In genomic region chr2:31541581-31541980, GRCm38 (mm10) we compare ENCODE assay signal across 19 mouse cellular contexts. TPM values are rescaled to one million over a fixed set of nuclear protein-coding genes. Genes with fewer than 3 reads are reported as not detected.
A peak's percentile ranks its signal among the peaks of the same experiment; 100 is the strongest.
DNase-seq lines count a peak whose midpoint lies in the region; ATAC-seq lines count a peak whose summit lies in the region.
"Had no signal": no experiment of that assay in that cellular context is flagged by ENCODE, and none has a peak within 500 bp of the region (broad histone marks: within the 10 kb centered on the region; RNA-seq: fewer than 3 reads in every experiment).

No protein-coding gene starts in this region.

- H3K4me3 ChIP-seq in intestine, embryonic 16.5 days (ENCODE audit: low read length) = no peak overlapping the region
- H3K4me3 ChIP-seq in intestine, embryonic 15.5 days (replicated peaks) = no peak overlapping the region
- no peak overlapping the region for H3K4me3 ChIP-seq in midbrain, embryonic 10.5 days
- no peak overlapping the region for H3K4me3 ChIP-seq in limb, embryonic 10.5 days
- H3K4me3 ChIP-seq in liver, embryonic 11.5 days (ENCODE audit: low read depth, low read length) = no peak overlapping the region
- H3K4me3 ChIP-seq: forebrain, embryonic 10.5 days; hindbrain, embryonic 10.5 days; limb, embryonic 13.5 days; stomach, embryonic 15.5 days had no signal

- 79% methylated on average over 5 of the region's 5 CpGs for WGBS in intestine, embryonic 16.5 days
- 82% methylated on average over 5 of the region's 5 CpGs for WGBS in intestine, embryonic 15.5 days
- 91% methylated on average over 5 of the region's 5 CpGs for WGBS in midbrain, embryonic 10.5 days
- WGBS in limb, embryonic 10.5 days = 94% methylated on average over 5 of the region's 5 CpGs
- 79% methylated on average over 5 of the region's 5 CpGs for WGBS in liver, embryonic 11.5 days

- ATAC-seq in intestine, embryonic 16.5 days = peak; percentile 59
- no peak; the same call in 1 of the 2 replicates for ATAC-seq in intestine, embryonic 15.5 days
- ATAC-seq in liver, embryonic 11.5 days (replicated peaks; ENCODE audit: low FRiP score) = no peak
- ATAC-seq: activated CD4-positive, CD25-positive, alpha-beta regulatory T cell, adult 4 months; inflammation-experienced regulatory T-cells, adult 6 months; midbrain, embryonic 16.5 days; Patski had no signal

- no peaks in the 10 kb centered on the region for H3K27me3 ChIP-seq in intestine, embryonic 16.5 days (replicated peaks; ENCODE audit: control insufficient read depth, insufficient read depth, low read length)
- H3K27me3 ChIP-seq in intestine, embryonic 15.5 days (replicated peaks) = no peaks in the 10 kb centered on the region
- peaks cover 33% of the 10 kb centered on the region for H3K27me3 ChIP-seq in midbrain, embryonic 10.5 days (ENCODE audit: low read depth, poor library complexity, severe bottlenecking)
- H3K27me3 ChIP-seq in limb, embryonic 10.5 days (ENCODE audit: low read depth, poor library complexity, severe bottlenecking) = 0 out of 2 replicates have a peak, but pooled peaks cover 3% of the 10 kb centered on the region
- no peaks in the 10 kb centered on the region for H3K27me3 ChIP-seq in liver, embryonic 11.5 days (replicated peaks; ENCODE audit: control insufficient read depth, insufficient read depth, low read length)

- H3K27ac ChIP-seq in intestine, embryonic 16.5 days (ENCODE audit: low read length) = no peak overlapping the region
- no peak overlapping the region for H3K27ac ChIP-seq in intestine, embryonic 15.5 days
- H3K27ac ChIP-seq in midbrain, embryonic 10.5 days (replicated peaks) = no peak overlapping the region
- no peak overlapping the region for H3K27ac ChIP-seq in limb, embryonic 10.5 days
- no peak overlapping the region for H3K27ac ChIP-seq in liver, embryonic 11.5 days (ENCODE audit: low read depth, low read length)
- H3K27ac ChIP-seq: forebrain, embryonic 10.5 days; hindbrain, embryonic 10.5 days; limb, embryonic 13.5 days; stomach, embryonic 15.5 days had no signal

- no peaks in the 10 kb centered on the region for H3K36me3 ChIP-seq in intestine, embryonic 16.5 days (ENCODE audit: control insufficient read depth, insufficient read depth, low read length)
- no peaks in the 10 kb centered on the region for H3K36me3 ChIP-seq in intestine, embryonic 15.5 days
- no peaks in the 10 kb centered on the region for H3K36me3 ChIP-seq in midbrain, embryonic 10.5 days
- no peaks in the 10 kb centered on the region for H3K36me3 ChIP-seq in limb, embryonic 10.5 days
- no peaks in the 10 kb centered on the region for H3K36me3 ChIP-seq in liver, embryonic 11.5 days (ENCODE audit: control insufficient read depth, insufficient read depth, low read length)
- H3K36me3 ChIP-seq: forebrain, embryonic 10.5 days; hindbrain, embryonic 10.5 days; limb, embryonic 13.5 days; stomach, embryonic 15.5 days had no signal

- H3K9me3 ChIP-seq in intestine, embryonic 16.5 days (ENCODE audit: control insufficient read depth, low read length) = no peaks in the 10 kb centered on the region
- no peaks in the 10 kb centered on the region for H3K9me3 ChIP-seq in intestine, embryonic 15.5 days
- no peaks in the 10 kb centered on the region for H3K9me3 ChIP-seq in midbrain, embryonic 10.5 days (replicated peaks)
- H3K9me3 ChIP-seq in limb, embryonic 10.5 days (replicated peaks) = no peaks in the 10 kb centered on the region
- no peaks in the 10 kb centered on the region for H3K9me3 ChIP-seq in liver, embryonic 11.5 days (ENCODE audit: control insufficient read depth, low read length)
- H3K9me3 ChIP-seq: forebrain, embryonic 10.5 days; hindbrain, embryonic 10.5 days; limb, embryonic 13.5 days; stomach, embryonic 15.5 days had no signal

- peak; percentile 54 for DNase-seq in NIH3T3 (ENCODE audit: low read depth)
- peak; percentile 32 to 76 for DNase-seq in kidney, postnatal 25 days
- peak; percentile 46 for DNase-seq in lung, postnatal 36 days
- DNase-seq in midbrain, embryonic 10.5 days (ENCODE audit: low spot score) = no peak
- no peak for DNase-seq in limb, embryonic 10.5 days (ENCODE audit: low spot score)
- DNase-seq in liver, embryonic 11.5 days (ENCODE audit: low spot score) = no peak
- DNase-seq: adrenal gland, postnatal 14 days; cerebellum, adult 18-20 months; thymus, postnatal 36 days had no signal

- H3K9ac ChIP-seq in intestine, embryonic 16.5 days (ENCODE audit: low read depth, low read length) = no peak overlapping the region
- H3K9ac ChIP-seq in intestine, embryonic 15.5 days = no peak overlapping the region
- H3K9ac ChIP-seq in liver, embryonic 11.5 days (ENCODE audit: low read depth, low read length) = no peak overlapping the region
- H3K9ac ChIP-seq: limb, embryonic 13.5 days; stomach, embryonic 15.5 days had no signal

- H3K4me1 ChIP-seq in intestine, embryonic 16.5 days (ENCODE audit: control insufficient read depth, insufficient read depth, low read length) = no peaks in the 10 kb centered on the region
- H3K4me1 ChIP-seq in intestine, embryonic 15.5 days (replicated peaks) = no peaks in the 10 kb centered on the region
- H3K4me1 ChIP-seq in midbrain, embryonic 10.5 days = peaks cover 20% of the 10 kb centered on the region
- H3K4me1 ChIP-seq in limb, embryonic 10.5 days = no peaks in the 10 kb centered on the region
- H3K4me1 ChIP-seq in liver, embryonic 11.5 days (replicated peaks; ENCODE audit: control insufficient read depth, insufficient read depth, low read length) = no peaks in the 10 kb centered on the region
- H3K4me1 ChIP-seq: stomach, embryonic 15.5 days had no signal

- H3K4me2 ChIP-seq in intestine, embryonic 16.5 days (ENCODE audit: low read depth, low read length) = no peak overlapping the region
- no peak overlapping the region for H3K4me2 ChIP-seq in intestine, embryonic 15.5 days (replicated peaks)
- no peak overlapping the region for H3K4me2 ChIP-seq in liver, embryonic 11.5 days
- H3K4me2 ChIP-seq: limb, embryonic 13.5 days; stomach, embryonic 15.5 days had no signal

RNA-seq across cellular contexts. Expression of gene Fubp3, which starts 30.9 kb away (rescaled TPM):
- polyA plus RNA-seq in intestine, embryonic 16.5 days (2015; fragmentation: Nextera tagmentation; extraction: Ambion mirVana) = 56.7 and 61.2 TPM in 2 replicates
- polyA plus RNA-seq in intestine, embryonic 15.5 days (2015; fragmentation: Nextera tagmentation; extraction: Ambion mirVana) = 66.0 and 81.8 TPM in 2 replicates
- polyA plus RNA-seq in midbrain, embryonic 10.5 days (2016; fragmentation: Nextera tagmentation; extraction: Ambion mirVana) = 86.8 and 95.7 TPM in 2 replicates
- polyA plus RNA-seq in limb, embryonic 10.5 days (2016; fragmentation: Nextera tagmentation; extraction: Ambion mirVana) = 84.1 and 92.1 TPM in 2 replicates
- 75.3 and 77.5 TPM in 2 replicates for polyA plus RNA-seq in liver, embryonic 11.5 days (2014; fragmentation: Nextera tagmentation; extraction: Ambion mirVana)

Comparison
In these comparisons a context has a peak if more than half of its experiments do, and no peak if none do; other contexts are left out.
1. DNase-seq: peak in NIH3T3 (single experiment), kidney, postnatal 25 days (2 of 2) and lung, postnatal 36 days (single experiment); none in midbrain, embryonic 10.5 days (single experiment), limb, embryonic 10.5 days (single experiment) and liver, embryonic 11.5 days (single experiment).